Mouse (Mus musculus): ENCODE data around the gene Gna15. TPM values are rescaled to one million over a fixed set of nuclear protein-coding genes. Genes with fewer than 3 reads are reported as not detected.
A peak's percentile ranks its signal among the peaks of the same experiment; 100 is the strongest.

The Gna15 gene
- polyA plus RNA-seq, 1 experiment = not detected

DNA sequence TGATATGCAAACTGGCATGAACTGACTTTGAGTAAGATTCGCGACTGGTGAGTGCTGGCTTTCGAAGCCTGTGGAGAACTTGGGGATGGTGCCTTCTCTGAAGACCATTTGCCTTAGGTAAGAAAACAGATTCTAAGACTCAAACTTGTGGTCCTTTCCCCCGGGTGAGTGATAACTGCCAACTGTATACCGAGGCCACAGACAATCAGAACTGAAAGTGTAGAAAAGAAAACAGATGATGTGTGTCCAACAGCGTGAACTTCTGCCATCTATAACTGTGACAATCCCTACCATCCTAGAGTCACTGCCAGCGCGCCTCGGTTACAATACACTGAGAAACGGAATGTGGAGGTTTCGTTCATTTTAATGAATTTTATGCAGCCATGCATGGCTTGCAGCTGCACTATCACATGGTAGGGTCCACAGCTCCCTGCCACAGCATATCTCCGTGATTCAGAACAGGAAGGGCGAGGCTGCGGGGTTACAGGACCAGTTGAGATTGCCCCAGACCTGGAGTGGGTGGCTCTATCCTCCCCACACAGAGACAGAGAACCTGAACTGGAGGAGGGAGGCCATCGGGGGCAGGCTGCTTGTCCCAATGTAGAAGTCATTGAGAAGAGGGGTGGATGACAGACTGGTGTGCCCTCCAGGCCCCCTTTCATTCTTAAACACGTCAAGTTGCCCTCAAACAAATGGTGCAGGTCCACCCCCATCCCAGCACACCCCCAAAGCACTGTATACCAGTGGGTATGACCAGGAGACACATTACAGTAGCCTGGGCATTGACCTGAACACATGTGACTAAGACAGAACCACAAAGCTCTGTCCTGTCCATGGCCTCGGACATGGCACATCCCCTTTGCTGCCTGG lies 26.4 kb downstream of the Gna15 start:
- no peak overlapping the region for H3K4me3 ChIP-seq (ENCODE audit: insufficient read depth, low read length)

DNA sequence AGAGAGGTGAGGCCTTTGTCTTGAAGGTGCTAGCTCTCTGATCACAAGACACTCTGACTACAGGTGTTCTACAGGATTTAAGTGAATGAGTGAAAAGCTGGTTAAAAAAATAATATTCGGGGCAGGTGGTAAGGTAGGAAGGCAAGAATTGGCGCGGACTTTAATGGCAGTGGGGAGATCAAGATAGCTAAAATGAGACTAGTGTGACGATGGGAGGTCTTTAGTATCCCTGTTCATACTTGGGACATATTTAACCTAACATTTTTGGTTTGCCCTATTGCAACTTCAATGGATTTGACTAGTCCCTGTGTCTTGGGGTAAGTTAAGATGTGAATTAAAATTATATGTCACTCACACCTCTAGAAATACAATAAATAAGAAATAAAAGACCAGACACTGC lies 27.1 kb downstream of the Gna15 start:
- Histone ChIP-seq H3K4me3 (ENCODE audit: insufficient read depth, low read length) (peak overlapping the region; percentile 60), H3K27ac (ENCODE audit: insufficient read depth, low read length) (no peak overlapping the region), H3K4me1 (ENCODE audit: control insufficient read depth, insufficient read depth, low read length) (no peaks in the 10 kb centered on the region)
- TF ChIP-seq CTCF (IDR thresholded peaks at IDR 0.05; ENCODE audit: borderline replicate concordance, insufficient read depth, low read length) = no peak
- TF ChIP-seq POLR2A (IDR thresholded peaks at IDR 0.05; ENCODE audit: low read depth, low read length) = no peak

More for the DNA sequence above, 26.4 kb downstream of the Gna15 start:
- no peak overlapping the region for H3K27ac ChIP-seq (ENCODE audit: insufficient read depth, low read length)
- no peaks in the 10 kb centered on the region for H3K4me1 ChIP-seq (ENCODE audit: control insufficient read depth, insufficient read depth, low read length)
- TF ChIP-seq POLR2A (IDR thresholded peaks at IDR 0.05; ENCODE audit: low read depth, low read length) = no peak
- no peak for TF ChIP-seq CTCF (IDR thresholded peaks at IDR 0.05; ENCODE audit: borderline replicate concordance, insufficient read depth, low read length)

GRCm38 (mm10) chr10:81496264-81496901 lies 27.6 kb downstream of the Gna15 start, which contains the start of gene Ncln:
Ncln (minus strand) TSS chr10:81496392.
- H3K27ac ChIP-seq (ENCODE audit: insufficient read depth, low read length) = peak within 1 kb of the TSS; percentile 92
- H3K4me1 ChIP-seq (ENCODE audit: control insufficient read depth, insufficient read depth, low read length) = no peaks in the 10 kb centered on the region
- peak within 1 kb of the TSS; percentile 99 for H3K4me3 ChIP-seq (ENCODE audit: insufficient read depth, low read length)

GRCm38 (mm10) chr10:81495616-81496263 lies 28.3 kb downstream of the Gna15 start:
- H3K27ac ChIP-seq (ENCODE audit: insufficient read depth, low read length) = no peak overlapping the region
- TF ChIP-seq POLR2A (IDR thresholded peaks at IDR 0.05; ENCODE audit: low read depth, low read length) = no peak
- no peak for TF ChIP-seq CTCF (IDR thresholded peaks at IDR 0.05; ENCODE audit: borderline replicate concordance, insufficient read depth, low read length)
- H3K4me3 ChIP-seq (ENCODE audit: insufficient read depth, low read length) = peak overlapping the region; percentile 99
- no peaks in the 10 kb centered on the region for H3K4me1 ChIP-seq (ENCODE audit: control insufficient read depth, insufficient read depth, low read length)

More at GRCm38 (mm10) chr10:81496264-81496901, 27.6 kb downstream of the Gna15 start, which contains the start of gene Ncln:
- TF ChIP-seq CTCF (IDR thresholded peaks at IDR 0.05; ENCODE audit: borderline replicate concordance, insufficient read depth, low read length) = no peak
- TF ChIP-seq POLR2A (IDR thresholded peaks at IDR 0.05; ENCODE audit: low read depth, low read length) = peak; percentile 85

DNA sequence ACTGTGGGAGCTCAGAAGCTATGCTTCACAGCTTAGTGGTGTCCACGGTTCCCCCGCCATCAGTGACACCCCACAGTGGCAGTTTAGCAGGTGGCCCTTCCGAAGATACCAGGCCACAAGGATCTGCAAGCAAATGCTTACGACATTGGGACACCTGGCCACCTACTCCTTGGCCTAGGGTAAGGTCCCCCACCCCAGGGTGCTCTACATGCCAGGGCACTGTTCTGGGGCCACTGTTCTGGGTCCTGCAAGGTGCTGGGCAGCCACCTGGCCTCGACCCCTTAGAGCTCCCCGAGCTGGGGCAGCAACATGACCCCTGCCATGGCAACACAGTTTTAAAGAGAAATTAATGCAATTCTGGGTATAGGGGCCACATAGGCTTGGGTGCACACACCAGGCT lies 28.9 kb downstream of the Gna15 start:
- no peak overlapping the region for H3K27ac ChIP-seq (ENCODE audit: insufficient read depth, low read length)
- no peak for TF ChIP-seq POLR2A (IDR thresholded peaks at IDR 0.05; ENCODE audit: low read depth, low read length)
- no peak for TF ChIP-seq CTCF (IDR thresholded peaks at IDR 0.05; ENCODE audit: borderline replicate concordance, insufficient read depth, low read length)

GRCm38 (mm10) chr10:81494260-81495041 lies 29.6 kb downstream of the Gna15 start:
- Histone ChIP-seq H3K27ac (ENCODE audit: insufficient read depth, low read length) (no peak overlapping the region), H3K4me1 (ENCODE audit: control insufficient read depth, insufficient read depth, low read length) (no peaks in the 10 kb centered on the region), H3K4me3 (ENCODE audit: insufficient read depth, low read length) (peak overlapping the region; percentile 99; the same call in 1 of the 2 replicates)
- TF ChIP-seq CTCF (IDR thresholded peaks at IDR 0.05; ENCODE audit: borderline replicate concordance, insufficient read depth, low read length) = no peak
- TF ChIP-seq POLR2A (IDR thresholded peaks at IDR 0.05; ENCODE audit: low read depth, low read length) = no peak

More for the DNA sequence above, 28.9 kb downstream of the Gna15 start:
- Histone ChIP-seq H3K4me3 (ENCODE audit: insufficient read depth, low read length) (peak overlapping the region; percentile 99), H3K4me1 (ENCODE audit: control insufficient read depth, insufficient read depth, low read length) (no peaks in the 10 kb centered on the region)

GRCm38 (mm10) chr10:81493601-81494220 lies 30.3 kb downstream of the Gna15 start:
- Histone ChIP-seq H3K4me1 (ENCODE audit: control insufficient read depth, insufficient read depth, low read length) (no peaks in the 10 kb centered on the region), H3K27ac (ENCODE audit: insufficient read depth, low read length) (no peak overlapping the region), H3K4me3 (ENCODE audit: insufficient read depth, low read length) (no peak overlapping the region)
- TF ChIP-seq POLR2A (IDR thresholded peaks at IDR 0.05; ENCODE audit: low read depth, low read length) (no peak), CTCF (IDR thresholded peaks at IDR 0.05; ENCODE audit: borderline replicate concordance, insufficient read depth, low read length) (peak; percentile 36; the same call in 1 of the 2 replicates)

DNA sequence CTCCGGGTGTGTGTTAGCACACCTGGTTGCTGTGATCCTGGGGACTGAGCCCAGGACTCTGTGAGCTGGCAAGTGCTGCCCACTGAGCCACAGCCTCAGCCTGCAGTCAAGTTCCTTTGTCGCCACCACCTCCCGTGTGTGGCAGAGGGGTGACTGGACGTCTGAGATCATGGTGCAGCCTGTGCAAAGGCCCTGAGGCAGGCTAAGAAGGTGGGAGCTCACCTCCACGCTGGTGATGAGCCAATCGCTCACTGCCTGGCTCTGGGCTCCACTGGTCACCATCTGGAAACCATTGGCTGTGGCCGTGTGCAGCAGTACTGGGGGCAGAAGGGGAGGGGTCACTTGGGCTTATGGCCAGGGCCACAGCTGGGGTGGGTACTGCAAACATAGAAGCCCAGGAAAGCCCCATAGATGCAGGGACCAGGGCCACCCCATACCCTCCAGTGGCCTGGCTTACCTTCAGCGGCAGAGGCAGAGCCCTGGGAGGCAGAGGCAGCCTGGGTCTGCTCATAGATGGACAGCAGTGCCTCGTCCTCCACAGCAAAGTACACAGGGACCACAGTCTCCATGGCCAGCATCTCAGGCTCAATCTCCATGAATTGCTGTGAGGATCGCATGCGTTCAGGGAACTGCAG lies 31.3 kb downstream of the Gna15 start:
- TF ChIP-seq CTCF (IDR thresholded peaks at IDR 0.05; ENCODE audit: borderline replicate concordance, insufficient read depth, low read length) (no peak), POLR2A (IDR thresholded peaks at IDR 0.05; ENCODE audit: low read depth, low read length) (no peak)
- H3K4me3 ChIP-seq (ENCODE audit: insufficient read depth, low read length) = no peak overlapping the region
- no peak overlapping the region for H3K27ac ChIP-seq (ENCODE audit: insufficient read depth, low read length)
- no peaks in the 10 kb centered on the region for H3K4me1 ChIP-seq (ENCODE audit: control insufficient read depth, insufficient read depth, low read length)
